Comparison of ENCODE assay signal across 30 mouse cellular contexts in the genomic region with DNA sequence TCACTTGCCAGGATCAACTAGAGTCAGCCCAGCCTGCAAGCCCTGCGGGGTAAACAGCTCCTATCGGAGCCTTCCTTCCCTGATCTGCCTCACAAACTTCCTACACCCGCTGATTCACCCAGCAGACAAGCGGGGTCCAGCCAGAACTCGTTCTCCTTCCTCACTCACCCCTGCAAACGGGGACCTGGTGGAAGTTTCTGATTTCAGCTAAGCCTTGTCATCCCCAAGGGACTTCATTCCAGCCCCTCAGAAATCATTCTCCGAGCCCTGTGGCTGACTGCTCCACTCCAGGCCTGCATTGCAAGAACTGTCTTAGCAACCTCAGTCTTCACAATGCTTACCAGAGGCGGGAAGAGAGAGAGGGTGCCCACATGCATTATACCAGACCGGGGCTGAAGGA. TPM values are rescaled to one million over a fixed set of nuclear protein-coding genes. Genes with fewer than 3 reads are reported as not detected.
A peak's percentile ranks its signal among the peaks of the same experiment; 100 is the strongest.
DNase-seq lines count a peak whose midpoint lies in the region; ATAC-seq lines count a peak whose summit lies in the region.
"Had no signal": no experiment of that assay in that cellular context is flagged by ENCODE, and none has a peak within 500 bp of the region (broad histone marks: within the 10 kb centered on the region; RNA-seq: fewer than 3 reads in every experiment).

No protein-coding gene starts in this region.

- no peak for ATAC-seq in forebrain, embryonic 15.5 days (replicated peaks)
- ATAC-seq in kidney, embryonic 16.5 days (ENCODE audit: low FRiP score, low TSS enrichment): peak; percentile 20; the same call in 1 of the 2 replicates
- ATAC-seq in embryonic facial prominence, embryonic 15.5 days (ENCODE audit: insufficient number of reproducible peaks, low FRiP score, low TSS enrichment, low read depth): no peak
- ATAC-seq in limb, embryonic 15.5 days (ENCODE audit: insufficient number of reproducible peaks, low FRiP score, low TSS enrichment, low read depth): no peak
- ATAC-seq: forebrain, embryonic 14.5 days; midbrain, embryonic 16.5 days; Patski had no signal

- WGBS in forebrain, embryonic 10.5 days: 75% methylated on average over 9 of the region's 9 CpGs
- WGBS in forebrain, embryonic 15.5 days: 78% methylated on average over 9 of the region's 9 CpGs
- WGBS in kidney, embryonic 16.5 days: 31% methylated on average over 9 of the region's 9 CpGs
- 30% methylated on average over 9 of the region's 9 CpGs for WGBS in embryonic facial prominence, embryonic 15.5 days
- WGBS in limb, embryonic 15.5 days: 30% methylated on average over 9 of the region's 9 CpGs

- H3K36me3 ChIP-seq in forebrain, embryonic 10.5 days (replicated peaks): no peaks in the 10 kb centered on the region
- H3K36me3 ChIP-seq in forebrain, embryonic 15.5 days: no peaks in the 10 kb centered on the region
- peaks cover 13% of the 10 kb centered on the region; the same call in 1 of the 2 replicates for H3K36me3 ChIP-seq in kidney, embryonic 16.5 days (ENCODE audit: insufficient read depth, low read length)
- H3K36me3 ChIP-seq in embryonic facial prominence, embryonic 15.5 days: no peaks in the 10 kb centered on the region
- no peaks in the 10 kb centered on the region for H3K36me3 ChIP-seq in limb, embryonic 15.5 days
- H3K36me3 ChIP-seq: G1E; heart, embryonic 13.5 days; liver, embryonic 15.5 days; lung, embryonic 15.5 days had no signal

- no peak for DNase-seq in forebrain, embryonic 10.5 days (ENCODE audit: extremely low spot score, low spot score)
- no peak for DNase-seq in kidney, postnatal 14 days
- no peak for DNase-seq in neural tube, embryonic 10.5 days (ENCODE audit: extremely low spot score, low spot score)
- no peak for DNase-seq in ovary, postnatal 36 days (ENCODE audit: low spot score)
- DNase-seq: adrenal gland, postnatal 36 days; cerebellum, adult 11 months; cerebellum, adult 9-11 months; gastrocnemius, postnatal 14 days; heart, adult 2 months; heart, postnatal 14 days; kidney, adult 8-10 months; liver; right cerebral cortex, adult 18-20 months; thymus, adult 18-20 months; thymus, postnatal 36 days had no signal

- H3K9ac ChIP-seq in forebrain, embryonic 15.5 days (replicated peaks): no peak overlapping the region
- H3K9ac ChIP-seq in kidney, embryonic 16.5 days (replicated peaks; ENCODE audit: low read length): no peak overlapping the region
- H3K9ac ChIP-seq in embryonic facial prominence, embryonic 15.5 days: no peak overlapping the region
- H3K9ac ChIP-seq in limb, embryonic 15.5 days: no peak overlapping the region
- H3K9ac ChIP-seq: heart, embryonic 13.5 days; hindbrain, embryonic 14.5 days; liver, embryonic 15.5 days; lung, embryonic 15.5 days had no signal

- peak overlapping the region; percentile 58 for H3K27ac ChIP-seq in forebrain, embryonic 10.5 days
- no peak overlapping the region for H3K27ac ChIP-seq in forebrain, embryonic 15.5 days (replicated peaks)
- 0 out of 2 replicates have a peak overlapping the region, but pooled peaks have one; percentile 30 for H3K27ac ChIP-seq in kidney, embryonic 16.5 days (ENCODE audit: low read length)
- 0 out of 2 replicates have a peak overlapping the region, but pooled peaks have one; percentile 22 for H3K27ac ChIP-seq in embryonic facial prominence, embryonic 15.5 days (replicated peaks)
- H3K27ac ChIP-seq in limb, embryonic 15.5 days: peak overlapping the region; percentile 40
- H3K27ac ChIP-seq: heart, adult 2 months; heart, embryonic 13.5 days; hindbrain, embryonic 14.5 days; liver, embryonic 15.5 days; lung, embryonic 15.5 days; macrophage had no signal

- no peak overlapping the region for H3K4me3 ChIP-seq in forebrain, embryonic 10.5 days
- no peak overlapping the region for H3K4me3 ChIP-seq in forebrain, embryonic 15.5 days
- H3K4me3 ChIP-seq in kidney, embryonic 16.5 days (ENCODE audit: low read length): no peak overlapping the region
- no peak overlapping the region for H3K4me3 ChIP-seq in embryonic facial prominence, embryonic 15.5 days (replicated peaks)
- no peak overlapping the region for H3K4me3 ChIP-seq in limb, embryonic 15.5 days
- H3K4me3 ChIP-seq: heart, adult 2 months; heart, embryonic 13.5 days; liver, embryonic 15.5 days; lung, embryonic 15.5 days; myocyte had no signal

- no peak overlapping the region for H3K4me2 ChIP-seq in forebrain, embryonic 15.5 days (replicated peaks)
- H3K4me2 ChIP-seq in kidney, embryonic 16.5 days (replicated peaks; ENCODE audit: low read depth, low read length): no peak overlapping the region
- H3K4me2 ChIP-seq in embryonic facial prominence, embryonic 15.5 days (replicated peaks): no peak overlapping the region
- no peak overlapping the region for H3K4me2 ChIP-seq in limb, embryonic 15.5 days
- H3K4me2 ChIP-seq: heart, embryonic 13.5 days; hindbrain, embryonic 14.5 days; liver, embryonic 15.5 days; lung, embryonic 15.5 days had no signal

- H3K4me1 ChIP-seq in forebrain, embryonic 10.5 days: peaks cover 50% of the 10 kb centered on the region
- peaks cover 7% of the 10 kb centered on the region; the same call in 1 of the 2 replicates for H3K4me1 ChIP-seq in forebrain, embryonic 15.5 days
- H3K4me1 ChIP-seq in kidney, embryonic 16.5 days (ENCODE audit: insufficient read depth, low read length): peaks cover 9% of the 10 kb centered on the region; the same call in 1 of the 2 replicates
- peaks cover 26% of the 10 kb centered on the region for H3K4me1 ChIP-seq in embryonic facial prominence, embryonic 15.5 days
- H3K4me1 ChIP-seq in limb, embryonic 15.5 days: peaks cover 18% of the 10 kb centered on the region
- H3K4me1 ChIP-seq: liver, embryonic 15.5 days had no signal

- no peaks in the 10 kb centered on the region for H3K9me3 ChIP-seq in forebrain, embryonic 10.5 days
- no peaks in the 10 kb centered on the region for H3K9me3 ChIP-seq in forebrain, embryonic 15.5 days
- no peaks in the 10 kb centered on the region for H3K9me3 ChIP-seq in kidney, embryonic 16.5 days (ENCODE audit: low read length)
- no peaks in the 10 kb centered on the region for H3K9me3 ChIP-seq in embryonic facial prominence, embryonic 15.5 days (replicated peaks)
- H3K9me3 ChIP-seq in limb, embryonic 15.5 days: no peaks in the 10 kb centered on the region
- H3K9me3 ChIP-seq: heart, embryonic 13.5 days; liver, embryonic 15.5 days; lung, embryonic 15.5 days had no signal

- peaks cover 8% of the 10 kb centered on the region; the same call in 1 of the 2 replicates for H3K27me3 ChIP-seq in forebrain, embryonic 10.5 days (ENCODE audit: poor library complexity, severe bottlenecking)
- no peaks in the 10 kb centered on the region for H3K27me3 ChIP-seq in forebrain, embryonic 15.5 days
- H3K27me3 ChIP-seq in kidney, embryonic 16.5 days (ENCODE audit: insufficient read depth, low read length): no peaks in the 10 kb centered on the region
- H3K27me3 ChIP-seq in embryonic facial prominence, embryonic 15.5 days: no peaks in the 10 kb centered on the region
- no peaks in the 10 kb centered on the region for H3K27me3 ChIP-seq in limb, embryonic 15.5 days
- H3K27me3 ChIP-seq: CH12.LX; liver, embryonic 15.5 days; Patski had no signal

RNA-seq across cellular contexts. Expression of a gene that starts 39.8 kb away (rescaled TPM):
- 1.1 and 1.3 TPM in 2 replicates for polyA plus RNA-seq in forebrain, embryonic 10.5 days (2016; fragmentation: Nextera tagmentation; extraction: Ambion mirVana)
- 1.3 and 1.5 TPM in 2 replicates for polyA plus RNA-seq in forebrain, embryonic 15.5 days (2015; fragmentation: Nextera tagmentation; extraction: Ambion mirVana)
- polyA plus RNA-seq in kidney, embryonic 16.5 days (2015; fragmentation: Nextera tagmentation; extraction: Ambion mirVana): 9.0 and 9.3 TPM in 2 replicates
- polyA plus RNA-seq in embryonic facial prominence, embryonic 15.5 days (2015; fragmentation: Nextera tagmentation; extraction: Ambion mirVana): 4.9 and 5.7 TPM in 2 replicates
- 3.3 and 4.1 TPM in 2 replicates for polyA plus RNA-seq in limb, embryonic 15.5 days (2015; fragmentation: Nextera tagmentation; extraction: Ambion mirVana)
- polyA plus RNA-seq: G1E had no signal
